Mouse (Mus musculus) E14TG2a.4 (cell line): ENCODE measurements around the gene Nek10.
"Not testable (repeated sequence)": the region's sequence is repeated elsewhere in the genome, so short reads cannot be mapped to it uniquely, and the experiment has no call there.

Experiments used
- H3K27me3 ChIP-seq: 2 replicates; pipeline ENCODE4 v1.6.1; 2014; ENCODE audit warnings: low read length, control low read depth; ENCODE audit not compliant: insufficient read depth
- H3K36me3 ChIP-seq: 2 replicates; pipeline ENCODE4 v1.6.1; 2014; ENCODE audit warnings: low read length, control low read depth; ENCODE audit not compliant: insufficient read depth
- H3K4me1 ChIP-seq: replicated peaks from 2 replicates; pipeline ENCODE4 v1.6.1; 2014; ENCODE audit warnings: low read depth, low read length, control low read depth
- H3K4me3 ChIP-seq: replicated peaks from 2 replicates; pipeline ENCODE4 v1.5.1; 2014; ENCODE audit warnings: mild to moderate bottlenecking, low read length
- H3K9me3 ChIP-seq: 2 replicates; pipeline ENCODE4 v1.6.1; 2014; ENCODE audit warnings: low read length, control low read depth
- CTCF ChIP-seq: conservative IDR thresholded peaks from 2 replicates; pipeline ENCODE4 v1.5.1; 2014; ENCODE audit warnings: low read length
- NANOG ChIP-seq: IDR thresholded peaks from 2 replicates; pipeline ENCODE4 v1.6.1; 2014; ENCODE audit warnings: borderline replicate concordance, low read length, mixed read lengths
- POU5F1 ChIP-seq: IDR thresholded peaks from 2 replicates; pipeline ENCODE4 v1.6.1; 2014; ENCODE audit warnings: low read length, borderline replicate concordance

Nek10 gene

GRCm38 (mm10) chr14:14951808-14952207 lies 148.6 kb downstream of the Nek10 start:
- no peak for TF ChIP-seq CTCF

GRCm38 (mm10) chr14:14959780-14960440 lies 156.7 kb downstream of the Nek10 start:
- TF ChIP-seq CTCF (no peak), NANOG (no peak), POU5F1 (no peak)

More at GRCm38 (mm10) chr14:14951808-14952207, 148.6 kb downstream of the Nek10 start:
- Histone ChIP-seq H3K4me1 (no peaks in the 10 kb centered on the region), H3K27me3 (no peaks in the 10 kb centered on the region), H3K4me3 (no peak overlapping the region), H3K36me3 (no peaks in the 10 kb centered on the region), H3K9me3 (no peaks in the 10 kb centered on the region)

GRCm38 (mm10) chr14:14960441-14960988 lies 157.3 kb downstream of the Nek10 start:
- H3K27me3 ChIP-seq, result no peaks in the 10 kb centered on the region
- no peak overlapping the region for H3K4me3 ChIP-seq
- no peaks in the 10 kb centered on the region for H3K4me1 ChIP-seq
- no peaks in the 10 kb centered on the region for H3K36me3 ChIP-seq
- no peak for TF ChIP-seq NANOG
- TF ChIP-seq POU5F1, result no peak
- no peaks in the 10 kb centered on the region for H3K9me3 ChIP-seq

More at GRCm38 (mm10) chr14:14959780-14960440, 156.7 kb downstream of the Nek10 start:
- H3K9me3 ChIP-seq, result no peaks in the 10 kb centered on the region
- no peaks in the 10 kb centered on the region for H3K27me3 ChIP-seq
- H3K4me3 ChIP-seq, result no peak overlapping the region
- no peaks in the 10 kb centered on the region for H3K4me1 ChIP-seq
- H3K36me3 ChIP-seq, result no peaks in the 10 kb centered on the region

- Histone ChIP-seq H3K27me3 (no peaks in the 10 kb centered on the region), H3K9me3 (no peaks in the 10 kb centered on the region), H3K36me3 (no peaks in the 10 kb centered on the region), H3K4me1 (no peaks in the 10 kb centered on the region), H3K4me3 (no peak overlapping the region)
- TF ChIP-seq POU5F1 (no peak), NANOG (no peak)
These were observed 167.4 kb downstream of the Nek10 start for GRCm38 (mm10) chr14:14970633-14971032.

- TF ChIP-seq CTCF, result no peak
- no peak for TF ChIP-seq POU5F1
- no peak for TF ChIP-seq NANOG
- Histone ChIP-seq H3K9me3 (no peaks in the 10 kb centered on the region), H3K36me3 (no peaks in the 10 kb centered on the region), H3K4me3 (no peak overlapping the region), H3K4me1 (no peaks in the 10 kb centered on the region), H3K27me3 (no peaks in the 10 kb centered on the region)
These were observed 167.8 kb downstream of the Nek10 start for GRCm38 (mm10) chr14:14971056-14971455.

- Histone ChIP-seq H3K4me1 (no peaks in the 10 kb centered on the region), H3K27me3 (no peaks in the 10 kb centered on the region), H3K4me3 (no peak overlapping the region), H3K9me3 (no peaks in the 10 kb centered on the region), H3K36me3 (no peaks in the 10 kb centered on the region)
- no peak for TF ChIP-seq POU5F1
- TF ChIP-seq CTCF, result no peak
- no peak for TF ChIP-seq NANOG
These were observed 170.9 kb downstream of the Nek10 start for GRCm38 (mm10) chr14:14974156-14974555.

GRCm38 (mm10) chr14:14984106-14984505 lies 180.9 kb downstream of the Nek10 start:
- H3K27me3 ChIP-seq, H3K4me1 ChIP-seq, H3K4me3 ChIP-seq, H3K36me3 ChIP-seq, H3K9me3 ChIP-seq: not testable (repeated sequence)

- no peak for TF ChIP-seq POU5F1
- TF ChIP-seq CTCF, result peak; percentile 28; the same call in 1 of the 2 replicates
- TF ChIP-seq NANOG, result no peak
- H3K4me1 ChIP-seq, result no peaks in the 10 kb centered on the region
- no peaks in the 10 kb centered on the region for H3K27me3 ChIP-seq
- no peak overlapping the region for H3K4me3 ChIP-seq
- no peaks in the 10 kb centered on the region for H3K36me3 ChIP-seq
- no peaks in the 10 kb centered on the region for H3K9me3 ChIP-seq
These were observed 181.8 kb downstream of the Nek10 start for GRCm38 (mm10) chr14:14984710-14985647.

GRCm38 (mm10) chr14:14987403-14987802 lies 184.2 kb downstream of the Nek10 start:
- H3K36me3 ChIP-seq, result no peaks in the 10 kb centered on the region
- no peaks in the 10 kb centered on the region for H3K9me3 ChIP-seq
- TF ChIP-seq POU5F1 (no peak), CTCF (no peak), NANOG (no peak)
- no peaks in the 10 kb centered on the region for H3K27me3 ChIP-seq
- H3K4me1 ChIP-seq, result peaks cover 9% of the 10 kb centered on the region
- H3K4me3 ChIP-seq, result no peak overlapping the region
